Mouse (Mus musculus) embryonic facial prominence, embryonic 12.5 days (tissue): ENCODE data around the gene Derl3. TPM values are rescaled to one million over a fixed set of nuclear protein-coding genes. Genes with fewer than 3 reads are reported as not detected.

Experiments
- ATAC-seq: fragments of 200-750 bp; cut with Nextera tagmentation; 2 replicates; pipeline ENCODE4 v1.8.0; 2017; ENCODE audit not compliant: insufficient number of reproducible peaks, insufficient read depth, low FRiP score, low TSS enrichment
- H3K27ac ChIP-seq: fragments of 300-500 bp; sonication (generic); 2 replicates; pipeline ENCODE4 v1.5.1; 2016; ENCODE audit warnings: mild to moderate bottlenecking
- H3K27me3 ChIP-seq: fragments of 300-500 bp; sonication (generic); 2 replicates; pipeline ENCODE4 v1.6.1; 2016; ENCODE audit warnings: mild to moderate bottlenecking, moderate library complexity
- H3K36me3 ChIP-seq: fragments of 300-500 bp; sonication (generic); 2 replicates; pipeline ENCODE4 v1.6.1; 2016; ENCODE audit warnings: mild to moderate bottlenecking
- H3K4me1 ChIP-seq: fragments of 300-500 bp; sonication (generic); 2 replicates; pipeline ENCODE4 v1.6.1; 2016
- H3K4me2 ChIP-seq: fragments of 300-500 bp; sonication (generic); replicated peaks from 2 replicates; pipeline ENCODE4 v1.6.1; 2016; ENCODE audit warnings: mild to moderate bottlenecking, moderate library complexity
- H3K4me3 ChIP-seq: fragments of 300-500 bp; sonication (generic); 2 replicates; pipeline ENCODE4 v1.5.1; 2016; ENCODE audit warnings: mild to moderate bottlenecking
- H3K9ac ChIP-seq: fragments of 300-500 bp; sonication (generic); 2 replicates; pipeline ENCODE4 v1.6.1; 2016; ENCODE audit warnings: mild to moderate bottlenecking, moderate library complexity
- H3K9me3 ChIP-seq: fragments of 300-500 bp; sonication (generic); 2 replicates; pipeline ENCODE4 v1.6.1; 2016; ENCODE audit warnings: mild to moderate bottlenecking, moderate library complexity
- WGBS: fragments of 180-500 bp; shearing (Covaris S2); methylation state at CpG from one replicate; pipeline ENCODE4 v1.1.7; 2016; 5-methylcytosine and 5-hydroxymethylcytosine counted together
- polyA plus RNA-seq: library from polyadenylated mRNA; unstranded; fragments of >200 nt; fragmentation: Nextera tagmentation; extraction: Ambion mirVana; gene quantifications from 2 replicates; pipeline ENCODE4 v1.2.1, GENCODE M21; 2016

The Derl3 gene
- polyA plus RNA-seq, 1 experiment from 2014 or later: 3.9 TPM

DNA sequence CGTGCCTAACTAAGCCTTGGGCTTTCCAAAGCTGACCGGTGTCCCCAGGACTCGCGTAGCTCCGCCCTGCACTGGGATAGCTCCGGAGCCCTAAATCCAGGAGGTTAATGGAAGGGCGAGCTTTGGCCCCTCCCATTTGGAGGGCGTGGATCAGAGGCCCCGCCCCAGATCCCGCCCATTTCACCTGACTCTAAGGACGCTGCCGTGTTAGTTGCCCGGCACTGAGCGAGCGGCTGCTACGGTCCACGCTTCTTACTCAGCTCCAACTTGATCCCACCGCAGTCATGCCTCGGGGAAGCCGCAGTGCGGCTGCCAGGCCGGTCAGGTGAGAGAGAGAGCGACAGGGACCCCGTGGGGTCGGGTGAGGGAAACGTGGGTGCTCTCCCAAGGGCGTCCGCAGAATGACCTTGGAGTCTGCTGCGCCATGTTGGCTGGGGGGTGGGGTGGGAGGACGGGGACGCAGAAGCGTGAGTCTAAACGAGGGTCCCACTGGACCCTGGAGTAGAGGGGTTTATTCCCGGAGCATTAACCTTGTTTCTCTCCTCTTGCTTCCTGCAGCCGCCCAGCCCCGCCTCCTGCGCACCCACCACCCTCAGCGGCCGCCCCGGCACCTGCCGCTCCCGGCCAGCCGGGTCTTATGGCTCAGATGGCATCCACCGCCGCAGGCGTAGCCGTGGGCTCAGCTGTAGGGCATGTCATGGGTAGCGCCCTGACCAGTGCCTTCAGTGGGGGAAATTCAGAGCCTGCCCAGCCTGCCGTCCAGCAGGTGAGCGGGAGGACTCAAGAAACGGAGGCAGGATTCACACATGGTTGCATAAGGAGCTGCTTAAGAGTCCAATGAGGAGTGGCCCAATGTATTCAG, 42.7 kb downstream of the Derl3 start, which contains the start of gene Mmp11:
Gene Mmp11 (minus strand): TSS at position 817 of the 862 bp plus-strand sequence.
- H3K4me2 ChIP-seq: peak within 1 kb of the TSS; percentile 80
- WGBS: 2% methylated on average over 50 of the region's 51 CpGs
- H3K4me1 ChIP-seq: peaks cover 27% of the 10 kb centered on the region
- no peak within 1 kb of the TSS for H3K27ac ChIP-seq
- H3K9me3 ChIP-seq: no peaks in the 10 kb centered on the region
- no peak; the same call in 1 of the 2 replicates for ATAC-seq
- no peaks in the 10 kb centered on the region for H3K36me3 ChIP-seq
- H3K4me3 ChIP-seq: peak within 1 kb of the TSS; percentile 43
- H3K27me3 ChIP-seq: peaks cover 31% of the 10 kb centered on the region
- H3K9ac ChIP-seq: peak within 1 kb of the TSS; percentile 31

DNA sequence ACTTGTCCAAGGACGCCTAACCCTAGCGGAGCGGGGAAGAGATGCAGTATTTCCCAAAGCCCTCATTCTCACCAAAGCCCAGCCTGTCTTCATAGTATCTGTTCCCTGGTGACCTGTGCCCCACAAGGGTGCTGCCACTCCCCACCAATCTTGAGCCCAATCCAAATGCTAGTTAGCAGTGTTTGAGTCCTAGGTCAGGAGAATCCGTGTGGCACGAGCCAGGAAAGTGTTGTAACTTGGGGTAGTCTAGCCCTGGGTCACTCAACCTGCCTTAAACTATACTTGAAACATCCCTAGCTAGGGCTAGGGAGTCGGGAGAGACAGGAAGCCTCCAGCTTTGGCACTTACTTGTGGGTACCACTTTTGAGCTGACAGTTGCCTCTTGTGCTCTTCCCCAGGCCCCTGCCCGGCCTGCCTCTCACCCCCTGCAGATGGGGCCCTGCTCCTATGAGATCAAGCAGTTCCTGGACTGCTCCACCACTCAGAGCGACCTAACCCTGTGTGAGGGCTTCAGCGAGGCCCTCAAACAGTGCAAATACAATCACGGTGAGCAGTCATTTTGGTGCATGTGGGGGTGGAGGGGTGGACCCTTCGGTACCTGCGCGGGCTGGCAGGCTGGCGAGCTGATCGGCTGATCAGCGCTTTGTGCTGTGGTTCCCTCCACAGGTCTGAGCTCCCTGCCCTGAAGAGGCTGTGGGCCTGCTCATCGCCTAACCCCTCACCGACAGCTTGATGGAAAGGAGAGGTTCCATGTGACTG, 43.9 kb downstream of the Derl3 start:
- no peak overlapping the region for H3K9ac ChIP-seq
- no peak overlapping the region for H3K4me3 ChIP-seq
- H3K4me1 ChIP-seq: peaks cover 17% of the 10 kb centered on the region
- no peak for ATAC-seq
- no peak overlapping the region for H3K27ac ChIP-seq
- H3K4me2 ChIP-seq: 0 out of 2 replicates have a peak overlapping the region, but pooled peaks have one; percentile 1
- no peaks in the 10 kb centered on the region for H3K36me3 ChIP-seq
- no peaks in the 10 kb centered on the region for H3K9me3 ChIP-seq
- peaks cover 28% of the 10 kb centered on the region for H3K27me3 ChIP-seq
- WGBS: 32% methylated on average over 18 of the region's 18 CpGs

DNA sequence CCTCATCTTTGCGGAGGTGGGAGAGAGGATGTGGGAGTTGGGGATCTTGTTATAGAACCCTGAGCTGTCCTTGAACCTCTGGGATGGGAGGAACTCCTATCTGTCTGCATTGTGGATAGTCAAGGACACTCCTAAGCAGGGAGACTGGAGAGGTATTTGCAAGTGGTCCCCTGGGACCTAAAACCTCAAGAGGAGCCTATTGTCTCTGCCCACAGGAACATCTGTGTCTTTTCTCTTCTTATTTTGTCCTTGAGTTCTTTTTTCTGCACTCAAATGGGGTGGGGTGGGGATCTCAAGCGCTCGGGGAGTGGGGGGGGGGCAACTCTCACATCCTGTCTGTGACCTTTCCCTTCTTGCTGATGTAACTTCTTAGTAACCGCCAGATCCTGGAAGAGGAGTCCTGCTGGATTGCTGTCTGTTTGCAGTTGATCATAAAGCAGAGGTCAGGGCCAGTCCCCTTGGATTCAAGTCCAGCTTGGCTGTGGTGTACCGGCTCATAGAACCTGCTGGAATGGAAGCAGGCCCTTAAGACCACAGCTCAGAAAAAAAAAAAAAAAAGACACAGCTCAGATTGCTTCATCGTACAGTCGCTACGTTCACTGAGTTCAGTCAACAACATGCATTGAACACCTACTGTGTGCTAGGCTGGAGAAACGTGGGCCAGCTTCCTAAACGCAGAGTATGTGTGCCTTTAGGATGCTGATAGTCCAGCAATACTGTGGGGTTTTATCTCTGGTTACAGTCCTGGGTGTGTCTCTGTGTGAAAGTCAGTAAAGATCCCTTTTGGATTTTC, 44.8 kb downstream of the Derl3 start:
- Histone ChIP-seq H3K9ac (no peak overlapping the region), H3K9me3 (no peaks in the 10 kb centered on the region), H3K27ac (no peak overlapping the region), H3K36me3 (no peaks in the 10 kb centered on the region), H3K4me2 (no peak overlapping the region), H3K27me3 (peaks cover 28% of the 10 kb centered on the region), H3K4me1 (peaks cover 11% of the 10 kb centered on the region; the same call in 1 of the 2 replicates), H3K4me3 (no peak overlapping the region)
- ATAC-seq: no peak
- 53% methylated on average over 10 of the region's 10 CpGs for WGBS

DNA sequence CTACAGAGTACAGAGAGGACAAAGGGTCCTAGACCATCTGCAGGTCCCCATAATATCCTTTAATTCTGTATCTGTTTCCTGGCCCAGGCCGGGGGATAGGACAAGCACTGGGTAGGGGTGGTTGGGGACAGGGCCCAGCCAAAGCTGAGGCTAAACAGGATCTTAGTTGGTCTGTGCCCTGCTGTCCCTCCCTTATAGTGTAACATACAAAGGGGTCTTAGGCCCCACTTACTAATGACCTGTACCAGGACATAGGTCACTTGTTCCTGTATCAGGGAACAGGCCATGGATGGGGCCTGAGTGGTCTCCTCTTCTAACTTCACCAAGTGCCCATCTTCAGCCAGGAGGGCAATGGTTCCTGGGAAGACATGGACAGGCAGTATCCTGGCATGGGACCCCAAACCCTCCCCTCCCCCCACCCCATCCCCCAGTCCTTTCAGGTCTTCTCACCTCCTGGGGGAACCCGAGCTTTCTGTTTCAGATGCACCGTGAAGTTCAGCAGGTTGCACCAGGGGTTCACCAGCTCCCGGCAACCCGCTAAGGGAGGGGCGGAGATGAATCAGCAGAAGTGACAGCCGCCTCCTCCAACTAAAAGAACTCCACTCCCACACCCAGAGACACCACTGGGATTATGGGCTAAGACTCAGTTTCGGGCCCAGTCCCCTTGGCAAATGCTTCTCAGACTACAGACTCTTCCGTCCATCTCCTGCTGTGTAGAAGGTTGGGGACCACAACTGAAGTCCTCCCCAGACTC, 46.4 kb downstream of the Derl3 start:
- no peak overlapping the region for H3K4me2 ChIP-seq
- no peak for ATAC-seq
- H3K9ac ChIP-seq: no peak overlapping the region
- H3K27ac ChIP-seq: no peak overlapping the region
- peaks cover 9% of the 10 kb centered on the region; the same call in 1 of the 2 replicates for H3K4me1 ChIP-seq
- no peak overlapping the region for H3K4me3 ChIP-seq
- H3K36me3 ChIP-seq: no peaks in the 10 kb centered on the region
- peaks cover 28% of the 10 kb centered on the region for H3K27me3 ChIP-seq
- no peaks in the 10 kb centered on the region for H3K9me3 ChIP-seq
- 51% methylated on average over 9 of the region's 9 CpGs for WGBS

DNA sequence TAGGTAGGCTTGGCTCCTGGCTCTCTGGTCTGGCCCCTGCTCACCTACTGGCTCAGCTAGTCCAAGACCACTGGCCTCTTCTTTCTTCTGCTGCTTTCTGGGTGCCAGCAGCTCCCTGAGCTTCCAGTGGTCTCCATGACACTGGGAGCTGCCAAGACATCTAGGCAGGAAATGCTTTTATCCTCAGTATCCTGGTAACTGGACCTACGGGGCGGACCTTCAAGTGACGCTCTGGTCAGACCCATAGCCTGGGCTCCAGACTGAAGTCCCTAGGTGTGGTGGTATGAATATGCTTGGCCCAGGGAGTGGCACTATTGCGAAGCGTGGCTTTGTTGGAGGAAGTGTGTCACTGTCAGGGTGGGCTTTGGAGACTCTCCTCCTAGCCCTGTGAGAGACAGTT, 47.3 kb downstream of the Derl3 start, which contains the start of gene Gm867:
Gene Gm867 (minus strand): TSS at position 153 of the 400 bp plus-strand sequence.
- Histone ChIP-seq H3K27me3 (peaks cover 22% of the 10 kb centered on the region), H3K9ac (no peak within 1 kb of the TSS), H3K27ac (no peak within 1 kb of the TSS), H3K36me3 (no peaks in the 10 kb centered on the region), H3K4me3 (no peak within 1 kb of the TSS), H3K4me1 (peaks cover 6% of the 10 kb centered on the region; the same call in 1 of the 2 replicates), H3K4me2 (no peak within 1 kb of the TSS), H3K9me3 (no peaks in the 10 kb centered on the region)
- WGBS: 74% methylated on average over 5 of the region's 5 CpGs
- no peak for ATAC-seq

DNA sequence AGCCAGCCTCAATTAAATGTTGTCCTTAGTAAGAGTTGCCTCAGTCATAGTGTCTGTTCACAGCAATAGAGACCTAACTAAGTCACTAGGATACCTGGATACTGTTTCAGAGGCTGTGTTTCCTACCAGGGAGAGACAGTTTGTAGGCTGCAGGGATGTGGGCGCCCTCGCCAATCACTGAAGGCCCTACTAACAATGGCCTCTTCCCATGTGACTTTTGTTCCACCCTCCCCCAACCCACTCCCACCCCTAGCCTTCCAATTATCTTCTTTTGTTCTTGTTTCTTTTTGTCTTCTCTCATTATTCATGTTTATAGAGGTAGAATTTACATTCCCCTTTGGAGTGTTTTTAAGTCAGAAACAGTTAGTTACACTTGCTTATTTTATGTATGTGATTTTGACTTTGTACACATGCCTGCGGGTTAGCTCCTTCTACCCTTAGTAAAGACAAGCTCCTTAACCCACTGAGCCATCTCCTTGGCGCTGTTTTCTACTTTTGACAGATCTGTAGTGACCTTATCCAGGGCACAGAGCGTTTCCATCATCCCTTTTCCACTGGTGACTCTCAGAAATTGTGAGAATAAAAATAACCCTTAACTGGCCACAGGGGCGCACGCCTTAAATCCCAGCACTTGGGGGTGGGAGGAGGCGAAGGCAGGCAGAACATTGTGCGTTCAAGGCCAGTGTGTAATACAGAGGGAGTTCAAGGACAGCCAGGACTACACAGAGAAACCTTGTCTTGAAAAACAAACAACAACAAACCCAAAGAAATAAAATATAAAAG, 48.0 kb downstream of the Derl3 start:
- H3K27me3 ChIP-seq: peaks cover 15% of the 10 kb centered on the region
- H3K4me2 ChIP-seq: no peak overlapping the region
- H3K36me3 ChIP-seq: no peaks in the 10 kb centered on the region
- H3K4me1 ChIP-seq: peaks cover under 1% of the 10 kb centered on the region; the same call in 1 of the 2 replicates
- ATAC-seq: no peak
- WGBS: 65% methylated on average over 9 of the region's 9 CpGs
- no peak overlapping the region for H3K9ac ChIP-seq
- H3K4me3 ChIP-seq: no peak overlapping the region
- no peak overlapping the region for H3K27ac ChIP-seq
- H3K9me3 ChIP-seq: no peaks in the 10 kb centered on the region

DNA sequence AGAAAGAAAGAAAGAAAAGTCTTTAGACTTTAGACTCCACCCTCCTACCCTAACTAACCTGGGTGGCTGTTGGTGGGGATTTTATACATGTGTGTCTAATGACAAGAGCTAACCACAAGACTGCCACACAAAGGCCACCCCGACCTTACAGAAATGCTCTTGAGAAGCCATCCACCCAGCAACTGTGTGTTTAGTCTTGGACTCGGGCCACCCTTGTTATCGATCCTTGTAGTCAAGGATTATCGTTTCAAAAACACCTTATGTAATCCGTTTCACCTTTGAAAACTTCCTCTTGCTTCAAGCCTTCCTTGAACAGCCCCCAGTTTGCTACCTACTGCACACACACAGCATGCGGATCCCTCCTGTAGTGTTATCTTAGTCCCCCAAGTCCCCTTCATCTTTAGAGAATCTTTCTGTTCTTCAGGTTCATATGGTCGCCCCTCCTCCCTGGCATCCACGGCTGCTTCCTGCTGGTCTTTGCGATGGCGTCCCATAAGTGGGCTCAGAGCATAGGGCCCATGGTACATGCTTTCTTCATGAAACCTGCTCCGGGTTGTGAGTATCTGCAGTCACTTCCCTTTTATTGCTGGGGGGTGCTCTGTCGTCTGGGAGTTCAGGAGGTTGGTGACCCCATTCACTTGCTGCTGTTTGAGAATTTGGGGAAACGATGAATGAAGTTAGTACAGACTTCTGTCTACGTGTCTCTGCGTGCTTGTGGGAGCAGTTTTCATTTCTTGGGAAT, 49.7 kb downstream of the Derl3 start, which contains the start of gene Vpreb3:
Gene Vpreb3 (plus strand): TSS at position 322 of the 742 bp plus-strand sequence.
- no peak within 1 kb of the TSS for H3K4me2 ChIP-seq
- H3K4me1 ChIP-seq: no peaks in the 10 kb centered on the region; the same call in 1 of the 2 replicates
- no peaks in the 10 kb centered on the region for H3K36me3 ChIP-seq
- H3K27ac ChIP-seq: no peak within 1 kb of the TSS
- 77% methylated on average over 15 of the region's 15 CpGs for WGBS
- H3K4me3 ChIP-seq: no peak within 1 kb of the TSS
- H3K9ac ChIP-seq: no peak within 1 kb of the TSS
- H3K9me3 ChIP-seq: no peaks in the 10 kb centered on the region
- no peak for ATAC-seq
- H3K27me3 ChIP-seq: no peaks in the 10 kb centered on the region

DNA sequence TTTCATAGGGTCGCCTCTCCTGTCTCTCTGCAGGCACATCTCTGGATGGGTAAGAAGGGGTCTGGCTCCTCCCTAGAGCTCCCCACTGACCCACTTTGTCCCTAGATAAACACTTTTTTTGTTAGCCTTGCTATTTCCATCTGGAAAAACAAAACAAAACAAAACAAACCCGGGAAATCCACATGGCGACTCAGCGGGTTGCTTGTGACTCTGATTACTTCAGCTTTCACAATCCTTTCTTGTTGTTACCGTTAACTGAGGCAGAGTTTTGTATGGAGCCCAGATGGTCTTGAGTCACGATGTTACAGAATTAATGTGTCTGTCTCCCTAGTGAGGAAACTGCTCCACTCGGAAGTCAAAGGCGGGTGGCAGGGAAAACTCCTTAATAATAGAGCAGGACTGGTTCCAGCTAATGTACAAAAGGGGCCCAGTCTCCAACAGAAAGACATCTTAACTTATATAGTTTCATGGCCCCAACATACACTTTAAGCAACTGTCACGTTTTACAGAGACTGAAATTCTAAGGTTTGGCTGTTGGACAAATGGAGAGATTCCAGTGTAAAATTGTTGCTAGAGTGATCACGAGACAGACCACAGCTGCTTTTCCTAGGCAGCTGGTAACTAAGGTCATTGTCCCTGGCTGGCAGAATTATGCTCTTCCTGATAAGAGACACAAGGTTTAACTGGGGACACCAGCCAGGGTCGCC, 51.0 kb downstream of the Derl3 start:
- Histone ChIP-seq H3K36me3 (no peaks in the 10 kb centered on the region), H3K27ac (no peak overlapping the region), H3K4me2 (no peak overlapping the region), H3K9me3 (no peaks in the 10 kb centered on the region), H3K27me3 (no peaks in the 10 kb centered on the region), H3K4me1 (no peaks in the 10 kb centered on the region; the same call in 1 of the 2 replicates), H3K9ac (no peak overlapping the region), H3K4me3 (no peak overlapping the region)
- no peak for ATAC-seq
- 27% methylated on average over 11 of the region's 11 CpGs for WGBS

DNA sequence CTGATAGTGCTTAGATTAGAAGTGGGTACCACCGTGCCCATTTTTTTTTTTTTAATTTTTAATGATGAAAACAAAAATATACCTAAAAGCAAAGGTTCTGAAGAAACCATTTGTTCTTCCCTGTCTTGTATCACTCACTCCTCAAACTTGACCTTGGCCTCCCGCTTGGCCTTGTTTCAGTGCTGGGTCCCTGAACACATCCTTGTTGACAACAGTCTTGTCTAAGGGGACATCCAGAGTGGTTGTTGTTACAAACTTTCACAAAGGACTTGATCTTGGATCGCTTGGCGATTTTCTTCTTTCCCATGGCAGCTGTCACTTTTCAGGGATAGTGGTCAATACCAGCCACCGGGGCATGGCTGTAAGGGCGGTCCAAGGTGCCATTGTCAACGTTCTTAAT, 52.0 kb downstream of the Derl3 start:
- Histone ChIP-seq H3K4me3 (no peak overlapping the region), H3K9ac (no peak overlapping the region), H3K9me3 (no peaks in the 10 kb centered on the region), H3K27ac (no peak overlapping the region), H3K27me3 (peaks cover 6% of the 10 kb centered on the region; the same call in 1 of the 2 replicates), H3K36me3 (no peaks in the 10 kb centered on the region), H3K4me1 (peaks cover 6% of the 10 kb centered on the region), H3K4me2 (no peak overlapping the region)
- no peak for ATAC-seq
- WGBS: 89% methylated on average over 7 of the region's 7 CpGs
